Mouse (Mus musculus) Muller cell, postnatal 12 days (primary cell): ENCODE measurements at regions not wholly inside any gene's neighbourhood (a gene's known extent, or its start where the extent isn't known, plus 50 kb on each side); places are given as distances from the start of the nearest gene placed in this dataset.
A peak's percentile ranks its signal among the peaks of the same experiment; 100 is the strongest.
"Not testable (repeated sequence)": the region's sequence is repeated elsewhere in the genome, so short reads cannot be mapped to it uniquely, and the experiment has no call there.

Experiments
- DNase-seq: peaks from one replicate; pipeline ENCODE4 v3.0.0-alpha.2; 2015; ENCODE audit errors: inconsistent ontology term

GRCm38 (mm10) chr17:83039563-83039962 is 175.5 kb upstream of the Pkdcc start:
- no peak for DNase-seq

DNA sequence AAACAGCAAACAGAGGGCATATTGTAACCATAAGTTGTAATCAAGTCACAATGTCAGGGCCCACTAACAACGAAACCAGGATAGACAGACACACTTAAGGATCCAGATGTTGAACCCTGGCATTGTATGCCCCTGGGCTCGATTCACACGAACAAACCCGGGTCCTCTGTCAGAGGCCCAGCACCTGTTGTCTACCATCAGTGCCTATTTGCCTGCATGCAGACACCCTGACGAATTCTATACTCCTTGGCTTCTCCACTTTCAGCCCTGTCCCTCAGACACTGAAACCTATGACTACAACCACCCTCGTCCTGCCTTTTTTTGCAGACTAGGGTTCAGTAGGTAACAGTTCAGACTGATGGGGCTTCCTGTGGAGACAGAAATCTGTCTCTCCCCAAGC is 170.6 kb upstream of the Pkdcc start:
- no peak for DNase-seq

- no peak for DNase-seq
Observed at GRCm38 (mm10) chr17:83049972-83050535, 165.0 kb upstream of the Pkdcc start.

- no peak for DNase-seq
Observed at GRCm38 (mm10) chr17:83050591-83051197, 164.4 kb upstream of the Pkdcc start.

DNA sequence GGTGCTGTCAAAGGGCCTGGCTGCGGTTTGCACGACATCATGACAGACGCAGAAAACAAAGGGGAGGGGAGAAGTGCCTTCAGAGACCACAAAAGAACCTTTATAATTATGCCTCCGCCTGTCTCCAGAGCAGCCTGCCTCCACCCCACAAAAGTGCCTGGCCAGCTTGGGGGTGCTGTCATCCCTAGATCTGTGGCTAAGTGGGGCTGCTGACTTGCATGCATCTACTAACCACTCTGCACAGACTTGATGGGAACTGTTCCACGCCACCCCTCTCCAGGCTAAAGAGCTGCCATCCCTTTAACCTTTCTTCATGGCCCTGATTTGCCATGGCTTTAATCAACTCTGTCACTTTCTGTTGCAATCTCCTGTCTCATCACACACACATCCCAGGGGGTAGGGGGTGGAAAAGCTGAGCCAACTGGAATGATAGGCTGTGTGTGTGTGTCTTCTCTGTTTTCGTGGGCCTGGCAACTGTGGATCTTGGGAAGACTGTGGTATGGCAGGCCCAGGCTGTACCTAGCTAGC is 162.4 kb upstream of the Pkdcc start:
- no peak for DNase-seq

GRCm38 (mm10) chr17:83057832-83058231 is 157.3 kb upstream of the Pkdcc start:
- no peak for DNase-seq

GRCm38 (mm10) chr17:83061843-83062242 is 153.2 kb upstream of the Pkdcc start:
- no peak for DNase-seq

GRCm38 (mm10) chr17:83063848-83064247 is 151.2 kb upstream of the Pkdcc start:
- DNase-seq: no peak

DNA sequence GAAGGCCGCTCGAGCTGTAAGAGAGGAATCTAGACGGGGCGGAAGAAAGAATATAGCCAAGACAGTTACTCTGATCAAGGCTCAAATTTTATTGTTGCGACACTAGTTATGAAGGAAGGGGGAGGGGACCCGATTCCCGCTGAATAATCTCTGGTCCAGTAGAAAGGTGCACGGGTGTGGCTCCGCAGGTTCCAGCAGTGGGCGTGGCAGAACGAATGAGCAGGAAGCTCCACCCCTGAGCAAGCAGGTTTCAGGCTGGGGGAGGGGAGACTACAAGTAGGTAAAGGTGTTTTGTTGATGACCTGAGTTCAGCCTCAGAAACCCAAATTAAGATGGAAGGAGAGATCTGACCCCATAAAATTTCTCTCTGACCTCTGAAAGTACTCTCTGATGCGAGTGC is 150.7 kb upstream of the Pkdcc start:
- DNase-seq: not testable (repeated sequence)

DNA sequence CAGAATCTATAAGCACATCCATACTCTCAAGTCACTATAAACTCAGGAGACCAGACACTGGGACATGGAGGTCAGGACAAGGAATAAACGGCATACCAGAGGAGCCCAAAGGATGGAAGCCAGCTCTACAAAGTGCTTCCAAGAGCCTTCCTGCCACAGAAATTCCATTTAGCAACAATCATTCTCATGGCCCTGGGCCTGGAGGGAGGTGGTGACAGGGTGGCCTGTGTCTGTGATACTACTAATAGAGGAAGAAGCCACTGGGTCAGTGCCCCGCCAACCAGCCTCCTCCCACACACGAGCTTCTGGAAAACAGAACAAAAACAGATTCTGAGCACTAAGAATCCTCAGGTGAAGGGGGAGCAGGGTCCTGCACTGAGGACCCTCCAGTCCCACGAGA is 145.8 kb upstream of the Pkdcc start:
- peak; percentile 89 for DNase-seq

DNA sequence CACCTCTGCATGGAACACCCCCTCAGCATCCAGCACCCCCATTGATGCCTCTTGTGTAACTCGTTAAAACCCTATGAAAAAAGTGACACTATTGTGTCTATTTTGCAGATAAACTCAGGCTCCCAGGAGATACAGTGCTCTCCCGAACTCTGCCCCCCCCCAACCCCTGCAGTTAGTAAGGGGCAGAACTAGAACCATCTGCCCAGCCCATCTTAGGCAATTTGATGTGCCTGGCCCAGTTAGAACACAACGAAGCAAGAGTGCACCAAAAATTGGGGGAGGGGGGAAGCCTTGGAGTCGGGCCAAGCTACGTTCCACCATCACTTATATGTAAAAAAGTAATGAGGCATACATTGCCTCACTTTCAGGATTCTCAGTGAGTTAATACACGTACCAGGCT is 143.3 kb upstream of the Pkdcc start:
- no peak for DNase-seq

GRCm38 (mm10) chr17:83072175-83072574 is 142.9 kb upstream of the Pkdcc start:
- DNase-seq: no peak

DNA sequence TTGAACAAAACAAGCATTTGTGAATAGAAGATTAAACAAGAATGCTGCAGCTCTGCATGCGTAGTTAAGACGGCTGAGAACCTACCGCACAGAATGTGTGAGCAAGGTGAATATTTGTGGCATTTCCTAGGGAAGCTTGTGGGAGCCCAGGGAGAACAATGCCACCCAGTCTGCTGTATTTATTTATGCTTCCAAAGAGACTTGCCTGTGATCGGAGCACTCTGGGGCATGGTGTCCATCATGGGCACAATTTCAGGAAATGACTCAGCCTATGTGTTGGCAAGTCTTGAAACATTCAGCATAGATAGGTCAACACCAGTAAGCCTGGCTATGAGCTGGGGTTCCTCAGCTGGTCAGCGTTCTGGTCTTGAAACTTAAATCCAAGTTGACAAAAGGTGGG is 140.2 kb upstream of the Pkdcc start:
- DNase-seq: peak; percentile 91

DNA sequence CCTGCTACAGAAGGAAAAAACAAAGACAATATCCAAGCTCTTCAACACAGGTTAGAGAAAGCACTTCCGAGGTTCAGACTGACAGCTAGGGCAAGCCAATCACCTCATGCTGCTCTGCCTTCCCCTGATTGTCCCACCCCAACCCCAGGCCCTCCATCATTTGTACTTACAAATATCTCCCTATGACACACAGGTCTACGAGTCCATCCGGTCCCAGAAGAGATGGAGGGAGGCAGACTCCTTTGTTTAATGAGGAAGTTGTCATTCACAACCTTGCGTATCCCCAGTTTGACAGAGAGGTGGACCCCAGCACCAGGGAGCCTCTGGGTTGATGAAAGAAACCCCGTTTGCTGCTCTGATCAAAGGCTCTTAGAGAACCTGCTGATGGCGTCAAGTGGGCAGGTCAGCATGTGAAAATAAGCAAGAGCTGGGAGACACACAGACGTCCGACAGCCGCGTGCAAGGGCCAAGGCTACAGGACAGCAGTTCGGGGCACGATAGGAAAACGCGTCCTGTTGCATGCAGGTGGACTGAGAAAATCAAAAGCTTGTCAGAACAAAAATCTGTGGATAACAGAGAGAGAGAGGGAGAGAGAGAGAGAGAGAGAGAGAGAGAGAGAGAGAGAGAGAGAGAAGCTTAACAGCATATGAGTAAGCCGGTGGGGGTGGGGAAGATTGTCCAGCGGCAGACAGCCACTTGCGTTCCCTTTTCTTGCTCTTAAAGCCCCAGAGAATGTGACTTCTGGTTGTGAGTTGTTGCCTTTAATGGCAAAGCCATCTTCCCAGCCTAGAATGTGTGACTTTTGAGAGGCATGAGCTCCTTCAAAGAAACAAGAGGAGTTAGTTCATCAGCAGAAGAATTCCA is 137.1 kb upstream of the Pkdcc start:
- DNase-seq: peak; percentile 62

- no peak for DNase-seq
Observed at GRCm38 (mm10) chr17:83078601-83079360, 136.3 kb upstream of the Pkdcc start.

DNA sequence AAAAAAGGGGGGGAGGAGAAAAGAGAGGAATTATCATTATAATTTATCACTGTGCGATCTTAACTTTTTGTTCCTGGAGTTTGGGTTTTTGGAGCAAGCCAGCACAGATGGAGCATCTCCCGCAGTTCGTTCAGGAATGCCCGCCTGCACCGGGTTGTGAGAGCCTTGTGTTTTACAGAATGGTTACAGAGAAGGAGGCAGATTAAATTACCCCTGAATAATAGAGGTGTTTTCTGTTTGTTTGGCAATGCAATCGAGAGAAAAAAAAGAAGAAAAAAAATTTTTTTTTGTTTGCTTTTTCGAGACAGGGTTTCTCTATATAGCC is 135.8 kb upstream of the Pkdcc start:
- DNase-seq: no peak

GRCm38 (mm10) chr17:83081729-83082128 is 133.4 kb upstream of the Pkdcc start:
- DNase-seq: no peak

DNA sequence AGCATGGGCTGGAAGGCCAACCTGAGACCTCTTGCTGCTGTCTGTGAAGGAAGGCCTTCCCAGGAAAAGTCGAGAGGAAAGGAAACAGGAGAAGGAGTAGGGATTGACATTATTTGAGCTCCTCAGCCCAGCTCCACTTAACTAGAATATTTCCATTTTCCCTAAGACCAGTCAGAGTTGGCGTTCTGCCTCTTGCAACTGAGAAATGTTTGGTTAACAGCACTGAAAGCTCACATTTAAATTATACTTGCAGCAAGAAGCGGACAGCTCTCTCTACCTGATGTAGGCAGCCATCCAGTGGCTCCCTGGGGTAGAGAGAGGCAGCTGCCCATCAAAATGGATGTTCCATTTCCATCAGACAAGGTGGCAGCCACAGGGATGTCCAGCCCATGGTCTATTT is 131.6 kb upstream of the Pkdcc start:
- DNase-seq: no peak

DNA sequence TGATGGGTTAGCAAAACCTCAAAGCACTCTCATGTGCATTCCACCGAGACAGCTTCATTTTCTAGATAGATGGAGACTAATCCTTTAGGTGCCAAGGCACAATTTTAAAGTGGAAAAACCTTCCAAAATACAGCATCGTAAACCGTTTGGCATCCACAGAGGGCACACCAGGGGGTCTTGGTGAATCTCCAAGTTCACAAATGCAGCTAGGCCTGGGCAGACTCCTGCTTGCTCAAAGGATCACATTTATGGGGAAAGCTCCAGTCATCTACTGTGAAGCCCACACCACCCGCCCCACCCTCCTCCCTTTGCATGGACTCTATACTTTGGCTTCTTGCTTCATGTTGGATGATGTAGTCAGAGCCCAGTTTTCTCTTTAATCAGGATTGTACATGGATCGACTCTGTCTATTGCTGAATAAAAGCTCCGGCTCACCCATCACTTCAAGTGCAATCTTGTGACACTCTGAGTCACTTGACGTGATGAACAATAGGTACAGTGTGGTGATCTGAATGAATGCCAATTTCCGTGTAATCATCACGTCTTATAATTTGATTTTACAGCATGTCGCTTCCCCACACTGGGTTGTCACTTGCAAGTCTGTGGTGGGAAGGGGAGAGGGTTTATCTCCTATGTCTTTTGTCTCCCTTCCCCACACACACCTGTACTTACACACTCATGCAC is 129.2 kb upstream of the Pkdcc start:
- peak; percentile 40 for DNase-seq

DNA sequence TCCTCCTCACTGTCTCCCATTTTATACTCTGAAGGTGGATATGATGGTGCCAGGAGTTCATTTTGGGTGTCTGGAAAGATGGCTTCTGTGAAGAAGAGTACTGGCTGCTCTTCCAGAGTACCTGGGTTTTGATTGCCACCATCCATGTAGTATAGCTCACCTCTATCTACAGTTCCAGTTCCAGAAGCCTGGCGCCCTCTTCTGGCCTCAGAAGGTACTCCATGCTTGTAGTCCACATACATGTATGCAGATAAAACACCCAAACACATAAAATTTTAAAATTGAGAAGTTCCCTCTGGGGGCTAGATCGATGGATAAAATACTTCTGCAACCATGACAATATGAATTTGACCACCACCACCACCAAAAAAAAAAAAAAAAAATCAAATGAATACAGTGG is 128.4 kb upstream of the Pkdcc start:
- no peak for DNase-seq

- no peak for DNase-seq
Observed at GRCm38 (mm10) chr17:83088471-83088870, 126.6 kb upstream of the Pkdcc start.
